Mouse (Mus musculus): ENCODE data around the gene Gm12216. TPM values are rescaled to one million over a fixed set of nuclear protein-coding genes. Genes with fewer than 3 reads are reported as not detected.

The Gm12216 gene
- total and polyA plus RNA-seq, 3 experiments, result not detected

GRCm38 (mm10) chr11:53736771-53737572, 122.1 kb downstream of the Gm12216 start (continued):
- no peak for TF ChIP-seq CHD2 (IDR thresholded peaks at IDR 0.05; ENCODE audit: low read length)

GRCm38 (mm10) chr11:53735682-53736245, 123.3 kb downstream of the Gm12216 start:
- Histone ChIP-seq H3K9ac (ENCODE audit: control insufficient read depth, low read depth, low read length, poor library complexity, severe bottlenecking) (peak overlapping the region; percentile 73), H3K79me2 (ENCODE audit: control insufficient read depth, insufficient read depth, low read length, poor library complexity) (no peaks in the 10 kb centered on the region; the same call in 1 of the 2 replicates), H3K4me3 (ENCODE audit: control insufficient read depth in 1 of 2, insufficient read depth in 1 of 2, low read depth in 2 of 2, low read length in 2 of 2) (peak overlapping the region; percentile 63 to 64), H3K36me3 (ENCODE audit: control insufficient read depth in 1 of 2, insufficient read depth in 2 of 2, low read length in 2 of 2) (peaks cover 0 to 38% of the 10 kb centered on the region in 2 experiments; a peak in 2 of 4 replicates), H3K4me1 (ENCODE audit: control insufficient read depth in 1 of 2, insufficient read depth in 2 of 2, low read length in 2 of 2) (peaks cover 6 to 35% of the 10 kb centered on the region in 2 experiments), H3K27ac (ENCODE audit: control insufficient read depth, low read depth, low read length) (peak overlapping the region; percentile 59), H3K27me3 (ENCODE audit: control insufficient read depth in 1 of 2, insufficient read depth in 2 of 2, low read length in 2 of 2) (0 out of 4 replicates have a peak, but pooled peaks cover 0 to 5% of the 10 kb centered on the region in 2 experiments), H3K9me3 (replicated peaks; ENCODE audit: insufficient read depth, low read length) (no peaks in the 10 kb centered on the region)
- DNase-seq (ENCODE audit: low read depth, low spot score), result peak; percentile 98
- TF ChIP-seq ZKSCAN1 (IDR thresholded peaks at IDR 0.05; ENCODE audit: low read depth, low read length), result no peak
- peak; percentile 70 for TF ChIP-seq RCOR1 (IDR thresholded peaks at IDR 0.05; ENCODE audit: low read depth, low read length)
- no peak for TF ChIP-seq MYB (IDR thresholded peaks at IDR 0.05; ENCODE audit: low read depth, low read length)
- no peak for TF ChIP-seq KAT2A (conservative IDR thresholded peaks at IDR 0.05; ENCODE audit: low read depth, low read length)
- TF ChIP-seq MYC (IDR thresholded peaks at IDR 0.05; ENCODE audit: low read depth, low read length), result peak; percentile 81
- no peak for TF ChIP-seq MEF2A (IDR thresholded peaks at IDR 0.05; ENCODE audit: extremely low read depth, insufficient replicate concordance, low read depth, low read length, poor library complexity, severe bottlenecking)
- TF ChIP-seq JUND (IDR thresholded peaks at IDR 0.05; ENCODE audit: low read depth, low read length), result no peak
- TF ChIP-seq ZC3H11A (IDR thresholded peaks at IDR 0.05; ENCODE audit: low read depth, low read length), result peak; percentile 44; the same call in 1 of the 2 replicates
- no peak for TF ChIP-seq POLR2AphosphoS5 (IDR thresholded peaks at IDR 0.05; ENCODE audit: borderline replicate concordance, low read depth, low read length)
- TF ChIP-seq POLR2AphosphoS2 (IDR thresholded peaks at IDR 0.05; ENCODE audit: low read length), result no peak
- TF ChIP-seq ZNF384 (IDR thresholded peaks at IDR 0.05; ENCODE audit: low read depth, low read length), result 0 out of 2 replicates have a peak, but pooled peaks have one; percentile 23
- TF ChIP-seq E2F4 (IDR thresholded peaks at IDR 0.05; ENCODE audit: borderline replicate concordance, low read depth, low read length), result no peak
- TF ChIP-seq GABPA (IDR thresholded peaks at IDR 0.05; ENCODE audit: low read depth, low read length), result no peak
- TF ChIP-seq ETS1 (IDR thresholded peaks at IDR 0.05; ENCODE audit: low read depth, low read length), result peak; percentile 39; the same call in 1 of the 2 replicates
- peak; percentile 66; the same call in 1 of the 2 replicates for TF ChIP-seq HCFC1 (IDR thresholded peaks at IDR 0.05; ENCODE audit: low read depth, low read length)
- TF ChIP-seq SIN3A (IDR thresholded peaks at IDR 0.05; ENCODE audit: low read length), result peak; percentile 81
- TF ChIP-seq TBP (IDR thresholded peaks at IDR 0.05; ENCODE audit: low read depth, low read length), result no peak
- TF ChIP-seq MAZ (IDR thresholded peaks at IDR 0.05; ENCODE audit: low read depth, low read length), result peak; percentile 77
- no peak for TF ChIP-seq BHLHE40 (IDR thresholded peaks at IDR 0.05; ENCODE audit: borderline replicate concordance, low read depth, low read length)
- peak; percentile 41 for TF ChIP-seq RAD21 (IDR thresholded peaks at IDR 0.05; ENCODE audit: low read depth, low read length)
- TF ChIP-seq MAX (IDR thresholded peaks at IDR 0.05; ENCODE audit: low read length), result peak; percentile 95
- peak; percentile 92 to 98 (median 98) for TF ChIP-seq CTCF (IDR thresholded peaks at IDR 0.05 in 2 of 3, conservative IDR thresholded peaks at IDR 0.05 in 1 of 3; ENCODE audit: control insufficient read depth in 1 of 3, insufficient read depth in 1 of 3, low read depth in 2 of 3, low read length in 3 of 3, poor library complexity in 1 of 3, severe bottlenecking in 1 of 3)
- TF ChIP-seq MXI1 (IDR thresholded peaks at IDR 0.05; ENCODE audit: low read depth, low read length), result peak; percentile 85
- TF ChIP-seq UBTF (IDR thresholded peaks at IDR 0.05; ENCODE audit: borderline replicate concordance, insufficient read depth, low read depth, low read length), result no peak
- TF ChIP-seq ELF1 (IDR thresholded peaks at IDR 0.05; ENCODE audit: low read depth, low read length), result no peak
- no peak for TF ChIP-seq TAL1 (IDR thresholded peaks at IDR 0.05; ENCODE audit: low read length)
- no peak for TF ChIP-seq USF2 (IDR thresholded peaks at IDR 0.05; ENCODE audit: borderline replicate concordance in 1 of 2, insufficient read depth in 1 of 2, low read depth in 1 of 2, low read length in 2 of 2)
- TF ChIP-seq ZMIZ1 (IDR thresholded peaks at IDR 0.05; ENCODE audit: low read depth, low read length), result no peak
- TF ChIP-seq GATA1 (IDR thresholded peaks at IDR 0.05; ENCODE audit: low read depth, low read length), result no peak
- peak; percentile 81 for TF ChIP-seq SMC3 (IDR thresholded peaks at IDR 0.05; ENCODE audit: low read depth, low read length)
- TF ChIP-seq NRF1 (IDR thresholded peaks at IDR 0.05; ENCODE audit: insufficient read depth, low read depth, low read length, poor library complexity, severe bottlenecking), result no peak
- no peak for TF ChIP-seq CHD2 (IDR thresholded peaks at IDR 0.05; ENCODE audit: low read length)
